Mouse (Mus musculus): ENCODE results near the gene Rnasel.
A peak's percentile ranks its signal among the peaks of the same experiment; 100 is the strongest.
"Not testable (repeated sequence)": the region's sequence is repeated elsewhere in the genome, so short reads cannot be mapped to it uniquely, and the experiment has no call there.

The Rnasel gene

GRCm38 (mm10) chr1:153737101-153738085 is 11.8 kb upstream of the Rnasel start:
- DNase-seq, result no peak

GRCm38 (mm10) chr1:153739437-153740015 is 9.7 kb upstream of the Rnasel start:
- DNase-seq, result no peak

- DNase-seq, result peak; percentile 79
Observed at GRCm38 (mm10) chr1:153740145-153740544, 9.1 kb upstream of the Rnasel start, which contains the start of gene Rgs16. Rgs16 (plus strand) TSS chr1:153740349.

GRCm38 (mm10) chr1:153740775-153741400 is 8.3 kb upstream of the Rnasel start:
- no peak for DNase-seq

GRCm38 (mm10) chr1:153741551-153742316 is 7.5 kb upstream of the Rnasel start:
- DNase-seq, result no peak

GRCm38 (mm10) chr1:153742374-153743155 is 6.7 kb upstream of the Rnasel start:
- DNase-seq, result peak; percentile 86

GRCm38 (mm10) chr1:153746119-153746670 is 3.0 kb upstream of the Rnasel start:
- DNase-seq, result no peak

GRCm38 (mm10) chr1:153746728-153747127 is 2.5 kb upstream of the Rnasel start:
- peak; percentile 84 for DNase-seq

GRCm38 (mm10) chr1:153747861-153748530 is 1.2 kb upstream of the Rnasel start:
- no peak for DNase-seq

- DNase-seq, result peak; percentile 71
Observed at GRCm38 (mm10) chr1:153748549-153748948, 677 bp upstream of the Rnasel start.

GRCm38 (mm10) chr1:153750054-153750453 is 828 bp downstream of the Rnasel start:
- no peak for DNase-seq

GRCm38 (mm10) chr1:153751763-153752301 is 2.6 kb downstream of the Rnasel start:
- DNase-seq, result peak; percentile 75

GRCm38 (mm10) chr1:153752521-153752920 is 3.3 kb downstream of the Rnasel start:
- DNase-seq, result peak; percentile 58

GRCm38 (mm10) chr1:153753725-153754464 is 4.7 kb downstream of the Rnasel start:
- DNase-seq, result peak; percentile 47

GRCm38 (mm10) chr1:153764136-153764535 is 14.9 kb downstream of the Rnasel start:
- no peak for DNase-seq

GRCm38 (mm10) chr1:153766298-153766697 is 17.1 kb downstream of the Rnasel start:
- peak; percentile 35 for DNase-seq

GRCm38 (mm10) chr1:153767281-153767680 is 18.1 kb downstream of the Rnasel start:
- no peak for DNase-seq

- DNase-seq, result no peak
Observed at GRCm38 (mm10) chr1:153768465-153768864, 19.2 kb downstream of the Rnasel start.

- DNase-seq, result not testable (repeated sequence)
Observed at GRCm38 (mm10) chr1:153769571-153769970, 20.3 kb downstream of the Rnasel start.
